Mouse (Mus musculus) megakaryocyte-erythroid progenitor cell, adult 5 weeks (primary cell): ENCODE results near the gene Cpne1. TPM values are rescaled to one million over a fixed set of nuclear protein-coding genes. Genes with fewer than 3 reads are reported as not detected.

Experiments used
- polyA plus RNA-seq: library from polyadenylated mRNA; stranded (reverse); fragments of >175 nt; gene quantifications from 2 replicates; pipeline ENCODE4 v1.2.3, GENCODE M21; 2012

The Cpne1 gene
- 36.1 and 36.4 TPM in 2 replicates for polyA plus RNA-seq

DNA sequence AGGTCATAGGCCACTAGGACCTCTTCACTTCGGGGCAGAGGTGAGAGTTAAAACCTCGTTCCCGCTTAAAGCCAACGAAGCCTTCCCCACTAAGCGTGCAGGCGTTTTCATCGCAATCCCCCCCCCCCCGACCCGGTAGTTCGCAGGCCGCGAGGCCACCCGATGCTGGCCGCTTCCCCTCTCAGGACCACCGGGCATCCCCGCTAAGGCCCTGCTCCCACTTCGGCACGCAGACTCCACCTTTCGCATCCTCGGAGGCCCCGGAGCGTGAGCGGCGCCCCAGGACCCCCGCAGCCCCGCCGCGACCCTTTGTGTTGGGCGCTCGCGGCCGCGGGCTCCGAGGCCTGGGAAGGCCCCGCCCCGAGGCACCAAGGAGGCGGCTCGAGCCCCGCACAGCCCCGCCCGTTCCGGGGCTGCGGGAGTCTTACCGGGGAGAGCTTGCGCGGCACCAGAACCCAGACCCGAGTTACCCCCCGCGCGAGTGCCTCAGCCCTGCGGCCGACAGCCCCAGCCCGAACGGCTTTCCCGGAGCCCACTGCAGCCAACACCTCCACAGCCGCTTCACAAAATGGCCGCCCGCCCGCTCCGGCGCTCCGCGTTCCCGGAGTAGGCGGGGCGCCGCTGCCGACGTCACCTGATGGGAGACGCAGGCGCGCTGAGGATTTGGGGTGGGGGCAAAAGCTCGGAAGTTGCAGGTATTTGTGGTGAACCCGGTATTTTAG, at the start of gene Cpne1, which contains the start of gene Rbm12:
TSS of gene Cpne1 (minus strand) at position 608 of the 722 bp plus-strand sequence.
TSS of gene Rbm12 (minus strand) at position 621 of the 722 bp plus-strand sequence.

DNA sequence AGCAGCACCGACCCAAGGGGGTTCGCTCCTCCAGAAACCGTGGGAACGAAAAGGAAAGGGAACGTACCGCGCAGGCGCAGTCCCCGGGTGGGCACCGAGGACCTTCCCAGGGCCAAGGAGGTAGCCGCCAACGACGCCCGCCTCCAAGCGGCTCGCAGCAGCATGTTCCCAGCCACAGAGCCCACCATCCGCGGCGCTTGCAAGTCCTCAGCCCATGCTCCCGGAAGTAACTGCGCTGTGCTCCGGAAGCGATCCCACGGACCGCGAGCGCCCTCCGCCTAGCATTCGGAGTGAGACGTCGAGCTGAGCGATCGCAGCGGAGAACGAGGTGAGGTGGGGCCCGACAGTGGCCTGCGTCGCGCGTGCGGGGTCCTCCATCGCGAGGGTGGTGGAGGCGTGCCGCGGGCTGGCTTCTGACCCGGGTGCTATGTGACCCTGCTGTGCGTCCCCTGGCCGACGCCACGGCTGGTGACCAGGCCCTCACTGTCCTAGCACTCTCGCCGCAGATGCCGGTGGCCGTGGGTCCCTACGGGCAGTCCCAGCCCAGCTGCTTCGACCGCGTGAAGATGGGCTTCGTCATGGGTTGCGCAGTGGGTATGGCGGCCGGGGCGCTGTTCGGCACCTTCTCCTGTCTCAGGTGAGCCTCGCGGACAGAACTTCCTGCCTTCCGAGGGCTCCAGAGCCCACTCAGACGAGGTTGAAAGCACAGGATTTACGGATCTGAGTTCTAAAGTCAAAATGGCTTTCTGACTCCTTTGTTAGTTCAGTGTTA, 32.4 kb upstream of the Cpne1 start, which contains the start of the genes Romo1 and Nfs1:
TSS of gene Romo1 (plus strand) at position 87 of the 772 bp plus-strand sequence.
TSS of gene Nfs1 (minus strand) at position 234 of the 772 bp plus-strand sequence.

DNA sequence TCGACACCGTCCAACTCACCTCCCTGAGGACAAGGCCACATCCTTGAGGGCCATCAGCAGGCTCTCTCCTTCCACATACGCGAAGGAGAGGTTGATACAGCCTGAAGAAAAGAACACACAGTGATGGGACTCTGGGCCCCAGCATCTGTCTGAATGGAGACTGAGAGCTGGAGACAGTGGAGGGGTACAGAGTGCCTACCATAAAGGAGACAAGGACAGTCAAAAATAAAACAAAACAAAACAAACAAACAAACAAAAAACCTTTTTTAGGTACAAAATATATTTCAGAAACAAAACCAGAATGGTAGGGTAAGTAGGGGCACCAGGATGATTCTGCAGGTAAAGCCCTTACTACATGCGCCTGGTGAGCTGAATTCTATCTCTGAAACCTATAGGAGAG, 15.2 kb upstream of the Cpne1 start, which contains the start of gene Gm28036:
TSS of gene Gm28036 (minus strand) at position 101 of the 400 bp plus-strand sequence.

DNA sequence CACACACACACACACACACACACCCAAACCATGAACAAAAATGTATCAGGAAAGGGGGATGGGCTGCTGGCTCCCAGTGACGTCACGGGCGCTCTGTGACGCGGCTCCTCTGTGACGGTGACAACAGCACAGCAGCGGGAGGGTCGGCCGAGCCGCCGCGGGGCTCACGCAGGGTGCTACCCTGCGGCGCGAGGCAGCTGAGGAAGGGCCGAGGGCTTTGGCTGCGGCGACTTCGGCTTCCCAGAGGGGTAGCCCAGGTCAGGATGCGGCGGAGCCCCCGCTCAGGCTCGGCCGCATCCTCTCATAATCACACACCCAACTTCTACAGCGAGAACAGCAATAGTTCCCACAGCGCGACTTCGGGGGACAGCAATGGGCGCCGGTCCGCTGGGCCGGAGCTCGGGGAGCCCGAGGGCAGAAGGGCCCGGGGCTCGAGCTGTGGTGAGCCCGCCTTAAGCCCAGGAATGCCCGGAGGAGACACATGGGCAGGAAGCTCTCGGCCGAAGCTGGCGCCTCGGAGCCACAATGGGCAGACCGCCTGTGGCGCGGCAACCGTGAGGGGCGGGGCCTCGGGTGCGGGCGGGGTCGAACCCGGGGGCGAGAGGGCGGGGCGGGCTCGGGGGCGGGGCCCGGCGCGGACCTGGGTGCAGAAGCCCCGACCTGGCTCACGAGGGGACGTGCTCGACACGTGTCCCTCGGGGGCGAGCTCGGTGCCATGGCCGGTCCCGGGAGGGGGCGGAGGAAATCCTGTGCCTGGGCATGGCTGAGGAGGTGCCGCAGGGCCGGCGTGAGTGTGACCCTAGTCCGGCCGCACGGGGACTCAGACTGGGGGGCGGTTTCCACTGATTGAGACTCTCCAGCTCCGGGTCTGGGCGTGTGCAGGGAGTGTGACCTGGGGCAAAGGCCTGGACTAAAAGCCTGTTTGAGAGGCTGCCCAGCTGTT, 46.4 kb downstream of the Cpne1 start, which contains the start of gene Spag4:
TSS of gene Spag4 (plus strand) at position 77 of the 943 bp plus-strand sequence.

DNA sequence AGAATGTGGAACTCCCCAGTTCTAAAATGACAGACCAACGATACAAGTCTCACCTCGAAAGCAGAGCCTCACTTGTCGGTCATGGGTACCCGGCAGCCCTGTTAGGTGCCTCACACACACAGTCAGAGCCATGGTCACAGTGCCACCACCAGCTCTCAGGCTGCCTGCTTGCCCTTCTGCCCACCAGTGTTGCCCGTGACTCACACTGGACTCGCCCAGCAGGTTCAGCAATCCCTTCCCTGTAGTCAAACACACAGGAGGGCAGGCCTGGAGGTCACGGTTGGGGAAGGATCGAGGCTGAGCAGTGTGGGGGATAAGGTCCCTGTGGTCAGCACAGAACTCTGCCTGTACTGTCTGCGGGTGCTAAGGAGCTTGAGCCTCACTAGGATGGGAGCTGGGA, 58.9 kb downstream of the Cpne1 start, which contains the start of gene Fer1l4:
TSS of gene Fer1l4 (minus strand) at position 132 of the 400 bp plus-strand sequence.

Other genes with a start within 250 kb of the Cpne1 start
- gene Uqcc1, start 181.7 kb downstream of the Cpne1 start, polyA plus RNA-seq: 6.4 and 7.2 TPM in 2 replicates
- gene Gm15557, start 171.2 kb downstream of the Cpne1 start, polyA plus RNA-seq: not detected in 2 replicates
- not detected in 2 replicates for gene Gdf5, start 166.6 kb downstream of the Cpne1 start, polyA plus RNA-seq
- 24.5 and 39.8 TPM in 2 replicates for gene Cep250, start 155.5 kb downstream of the Cpne1 start, polyA plus RNA-seq
- gene 6430550D23Rik, start 104.0 kb downstream of the Cpne1 start, polyA plus RNA-seq: 0.38 and 1.4 TPM in 2 replicates
- gene Ergic3, start 103.9 kb downstream of the Cpne1 start, polyA plus RNA-seq: 64.6 and 80.7 TPM in 2 replicates
- gene Fer1l4, start 59.0 kb downstream of the Cpne1 start, polyA plus RNA-seq: 0.03 TPM in 1 of 2 replicates, not detected in the other
- 3.5 and 5.3 TPM in 2 replicates for gene Spag4, start 46.8 kb downstream of the Cpne1 start, polyA plus RNA-seq
- gene Rbm12, start within 50 bp of the Cpne1 start, polyA plus RNA-seq: 4.0 and 4.6 TPM in 2 replicates
- gene Gm28036, start 15.1 kb upstream of the Cpne1 start, polyA plus RNA-seq: 2.8 and 3.6 TPM in 2 replicates
- gene Romo1, start 32.1 kb upstream of the Cpne1 start, polyA plus RNA-seq: 262 TPM in 2 replicates
- 25.1 and 26.9 TPM in 2 replicates for gene Nfs1, start 32.2 kb upstream of the Cpne1 start, polyA plus RNA-seq
- 330 and 499 TPM in 2 replicates for gene Rbm39, start 68.3 kb upstream of the Cpne1 start, polyA plus RNA-seq
- 31.4 and 48.9 TPM in 2 replicates for gene Phf20, start 84.5 kb upstream of the Cpne1 start, polyA plus RNA-seq
- gene Cnbd2, start 200.3 kb upstream of the Cpne1 start, polyA plus RNA-seq: 2.3 and 2.5 TPM in 2 replicates
- gene Scand1, start 200.7 kb upstream of the Cpne1 start, polyA plus RNA-seq: 667 and 724 TPM in 2 replicates